Mouse (Mus musculus) frontal cortex, postnatal 14 days (tissue): ENCODE measurements at regions not wholly inside any gene's neighbourhood (a gene's known extent, or its start where the extent isn't known, plus 50 kb on each side); places are given as distances from the start of the nearest gene placed in this dataset.

Experiments used
- DNase-seq, 2 experiments: peaks; one replicate each; pipeline ENCODE4 v3.0.0; 2022; ENCODE audit warnings: low spot score in 2 of 2

DNA sequence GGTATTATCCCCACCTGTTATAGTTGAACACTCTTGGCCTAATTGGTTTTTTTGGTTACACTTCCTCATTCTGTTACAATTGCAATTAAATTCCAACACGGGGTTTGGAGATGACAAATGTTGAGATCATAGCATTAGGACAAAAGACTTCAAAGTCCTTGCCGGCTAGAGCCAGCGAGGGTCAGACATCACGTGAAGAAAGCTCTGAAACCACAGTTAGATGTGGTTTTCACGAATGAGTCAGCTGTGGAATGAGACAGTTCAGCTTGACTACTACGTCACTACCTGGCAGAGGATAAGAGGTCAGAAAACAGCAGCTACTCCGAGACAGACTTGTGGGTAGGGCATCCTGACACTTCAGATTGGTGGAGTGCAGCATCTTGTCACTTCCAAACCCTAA lies 55.5 kb upstream of the Trio start:
- DNase-seq = no peak

DNA sequence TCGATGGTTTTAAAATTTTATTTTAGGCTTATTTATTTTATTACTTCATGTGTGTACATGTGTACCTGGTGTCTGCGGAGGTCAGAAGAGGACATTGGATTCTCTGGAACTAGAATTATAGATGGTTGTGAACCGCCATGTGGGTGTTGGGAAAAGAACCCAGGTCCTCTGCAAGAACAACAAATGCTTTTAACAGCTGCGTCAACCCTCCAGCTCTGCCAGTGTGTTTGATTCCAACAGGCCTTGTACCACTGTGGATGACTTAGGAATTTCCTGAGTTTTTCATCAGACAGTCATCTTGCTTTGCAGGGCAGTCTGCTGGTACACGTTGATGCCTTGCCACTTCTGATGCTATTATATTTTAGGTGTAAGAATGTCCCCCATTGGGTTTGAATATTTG lies 56.8 kb upstream of the Trio start:
- no peak for DNase-seq

DNA sequence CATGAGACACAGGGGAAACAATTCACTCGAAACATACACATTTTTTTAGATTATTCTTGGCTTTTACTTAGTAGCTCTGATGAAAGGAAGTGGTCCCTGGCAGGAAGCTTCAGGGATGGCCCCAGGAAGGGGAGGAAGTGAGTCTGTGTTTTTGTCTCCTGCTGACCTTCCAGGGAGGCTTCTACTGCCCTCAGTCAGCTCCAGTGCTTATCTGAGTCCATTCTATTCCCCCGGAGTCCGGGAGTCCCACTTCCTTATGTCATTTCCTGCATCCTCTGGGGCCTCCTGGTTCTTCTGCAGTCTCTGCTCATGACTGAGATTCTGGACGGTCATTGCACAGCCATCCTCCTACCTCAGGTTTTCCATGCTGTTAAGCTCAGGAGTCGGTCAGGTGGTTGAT lies 80.3 kb upstream of the Trio start:
- DNase-seq = no peak

DNA sequence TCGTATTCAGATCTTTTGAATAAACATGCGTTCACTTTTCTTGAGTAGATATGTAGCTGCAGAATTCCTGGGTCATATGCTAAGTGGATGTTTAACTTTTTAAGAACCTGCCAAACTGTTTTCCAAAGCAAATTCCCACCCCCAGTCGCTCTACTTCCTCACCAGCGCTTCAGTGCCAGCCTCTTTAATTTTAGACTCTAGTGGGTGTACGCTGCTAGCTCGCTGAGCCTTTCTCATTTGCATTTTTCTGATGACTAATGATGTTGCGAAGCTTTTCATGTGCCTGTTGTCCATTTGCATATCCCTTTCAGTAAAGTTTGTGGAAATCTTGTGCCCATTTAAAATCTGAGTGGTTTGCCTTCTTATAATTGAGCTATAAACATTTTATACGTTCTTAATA lies 84.3 kb upstream of the Trio start:
- peak; percentile 36 for DNase-seq

DNA sequence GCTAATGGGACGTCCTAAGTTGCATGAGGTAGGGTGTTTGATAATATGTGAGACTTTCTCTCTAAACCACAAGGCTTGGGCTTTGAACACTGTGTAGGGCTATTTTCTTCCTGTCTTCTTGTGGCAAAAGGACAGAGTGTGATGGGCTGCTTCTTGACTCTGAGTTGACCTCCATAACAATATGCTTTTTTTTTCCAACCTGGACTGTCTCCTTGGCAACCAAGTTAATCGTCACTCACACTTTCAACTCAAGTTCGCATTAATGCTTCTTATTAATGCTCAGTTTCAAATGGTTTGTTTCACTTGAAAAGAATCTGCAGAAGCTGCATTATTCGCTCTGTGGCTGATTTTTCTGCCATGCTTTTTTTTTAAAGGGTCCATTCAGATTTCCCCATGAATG lies 87.8 kb upstream of the Trio start:
- no peak for DNase-seq

DNA sequence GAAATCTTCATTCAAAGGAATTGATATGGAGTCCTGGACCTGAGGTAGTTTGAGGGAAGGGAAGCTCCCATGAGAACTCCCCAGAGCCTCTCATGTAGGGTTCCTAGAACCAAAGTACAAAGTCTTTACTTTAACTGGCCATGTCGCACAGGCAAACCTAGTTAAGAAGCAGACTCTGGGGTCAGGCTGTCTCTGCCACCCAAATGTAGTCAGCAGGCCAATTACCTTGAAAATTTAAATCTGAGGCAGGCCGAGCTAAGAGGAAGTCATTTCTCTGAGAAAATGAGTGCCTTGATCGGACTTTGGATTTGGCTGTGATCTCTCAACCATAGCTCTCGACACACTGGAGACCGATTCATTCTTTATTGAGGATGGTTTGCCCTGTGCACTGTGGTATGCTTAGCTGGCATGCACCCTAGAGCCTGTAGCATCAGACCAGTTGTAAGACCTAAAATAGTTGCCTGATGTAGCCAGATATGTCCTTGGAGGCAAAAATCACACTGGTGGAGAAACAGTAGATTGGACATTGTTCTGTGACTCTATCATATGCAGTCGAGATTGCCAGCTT lies 88.6 kb upstream of the Trio start:
- no peak for DNase-seq

DNA sequence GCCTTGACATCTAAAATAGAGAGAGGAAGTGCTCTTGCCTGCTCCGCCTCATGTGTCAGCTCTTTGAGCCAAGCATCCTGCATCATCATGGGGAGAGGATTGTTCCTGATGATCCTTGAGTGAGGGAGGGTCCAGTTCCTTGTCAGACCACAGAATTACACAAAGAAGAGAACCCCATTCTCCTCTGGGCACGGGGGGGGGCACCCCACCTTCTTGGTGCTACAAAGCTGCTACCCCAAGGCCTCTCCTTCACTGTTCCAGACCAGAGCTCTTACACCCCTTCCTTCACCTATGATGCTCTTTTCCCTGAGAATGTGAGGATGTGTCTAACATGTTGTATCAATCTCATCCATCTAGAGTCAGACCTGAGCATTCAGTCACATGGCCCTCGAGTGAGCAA lies 76.7 kb upstream of the Dnah5 start:
- no peak for DNase-seq

DNA sequence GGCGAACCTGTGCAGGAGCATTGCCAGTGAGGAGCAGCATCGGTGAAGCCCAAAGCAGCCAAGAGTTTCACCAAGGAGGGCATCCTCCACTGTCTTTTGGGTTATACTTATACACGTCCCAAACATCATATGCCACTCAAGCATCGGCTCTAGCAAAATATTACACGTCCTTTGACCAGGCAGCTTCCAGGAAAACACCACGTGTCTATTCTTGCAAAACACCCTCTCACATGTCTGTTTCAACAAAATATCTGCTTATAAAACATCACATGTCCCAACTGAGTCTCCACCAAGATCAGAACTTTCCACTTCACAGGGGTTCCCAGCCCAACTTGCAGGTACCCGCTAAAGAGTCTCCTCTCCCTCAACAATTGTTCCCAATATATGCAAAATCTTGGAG lies 74.0 kb upstream of the Dnah5 start:
- DNase-seq = no peak

DNA sequence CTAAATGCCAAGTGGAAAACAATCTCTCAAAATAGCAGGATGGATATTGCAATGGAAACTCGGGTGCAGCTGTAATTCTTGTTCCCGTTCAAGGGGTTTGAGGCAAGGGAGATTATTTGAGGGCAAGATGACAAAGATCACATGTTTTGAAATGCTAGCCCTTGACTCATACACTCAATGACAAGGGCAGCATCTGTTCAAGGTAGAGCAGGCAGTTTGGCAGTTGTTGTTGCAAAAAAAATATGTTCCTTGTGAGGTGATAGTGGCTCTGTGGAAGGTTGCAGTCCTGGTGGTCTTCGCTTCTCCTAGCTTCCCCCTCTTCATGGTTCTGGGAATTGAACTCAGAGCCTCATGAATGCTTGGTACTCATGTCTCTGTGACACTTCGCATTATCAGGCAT lies 72.0 kb upstream of the Dnah5 start:
- DNase-seq = no peak

DNA sequence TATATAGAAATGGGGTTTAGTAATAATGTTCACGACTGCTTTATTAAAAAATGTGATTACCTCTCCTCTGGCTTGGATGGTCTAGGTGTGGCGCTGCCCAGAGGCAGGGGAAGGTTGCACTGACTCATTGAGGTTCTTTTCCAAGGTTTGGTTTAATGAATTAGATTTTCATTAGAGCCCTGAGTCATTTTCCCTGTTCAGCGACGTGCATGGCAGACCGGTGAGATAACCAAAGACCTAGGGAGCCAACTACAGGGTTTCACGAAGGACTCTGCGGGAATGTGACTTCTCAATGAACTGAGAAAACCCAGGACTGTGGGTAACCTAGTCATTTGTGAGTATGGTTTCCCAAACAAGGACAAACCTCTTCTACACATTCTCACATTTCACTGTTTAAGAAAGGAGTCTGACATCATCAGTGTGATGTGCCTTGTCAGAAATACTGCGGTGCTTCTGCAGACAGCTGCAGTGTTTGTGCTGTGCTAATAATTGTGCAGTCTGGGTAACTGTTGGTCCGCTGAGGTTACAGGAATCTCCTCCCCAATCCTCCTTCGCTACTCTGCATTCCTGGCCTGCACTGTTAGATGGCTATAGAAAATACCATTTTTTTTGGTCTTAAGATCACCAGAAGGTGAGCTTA lies 70.3 kb upstream of the Dnah5 start:
- DNase-seq = no peak

DNA sequence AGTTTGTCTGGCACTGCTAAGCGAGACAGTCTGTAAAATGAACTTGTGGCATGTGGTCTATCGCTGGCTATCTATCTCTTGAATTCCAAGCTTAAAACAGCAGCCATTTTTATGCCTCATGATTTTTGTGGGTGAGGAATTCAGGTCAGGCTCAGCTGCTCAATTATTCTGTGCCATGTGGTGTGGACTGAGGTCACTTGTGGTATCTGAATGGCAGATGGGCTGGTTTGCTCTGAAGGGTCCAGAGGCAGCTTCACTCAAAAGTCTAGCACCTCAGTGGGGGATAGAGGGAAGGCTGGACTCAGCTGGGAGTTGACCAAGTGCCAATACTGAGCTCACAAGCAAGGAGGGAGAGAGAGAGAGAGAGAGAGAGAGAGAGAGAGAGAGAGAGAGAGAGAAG lies 69.3 kb upstream of the Dnah5 start:
- no peak for DNase-seq

DNA sequence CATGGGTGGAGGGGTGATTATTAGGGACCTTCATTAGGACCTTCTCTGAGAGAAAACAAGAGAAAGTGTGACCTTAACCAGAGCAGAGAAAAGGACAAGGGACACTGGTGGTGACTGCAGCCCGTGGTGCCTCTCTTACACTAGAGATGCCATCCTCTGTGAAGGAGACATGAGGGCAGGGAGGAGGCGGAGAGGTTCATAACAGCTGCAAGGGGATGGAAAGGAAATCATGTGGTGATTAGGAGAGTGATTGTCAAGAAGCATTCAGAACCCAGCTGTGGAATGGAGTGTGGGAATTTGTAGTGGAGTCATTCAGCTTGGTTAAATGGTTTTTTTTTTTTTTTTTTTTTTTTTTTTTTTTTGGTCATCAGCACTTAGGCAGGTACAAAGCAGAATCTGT lies 64.7 kb upstream of the Dnah5 start:
- no peak for DNase-seq

DNA sequence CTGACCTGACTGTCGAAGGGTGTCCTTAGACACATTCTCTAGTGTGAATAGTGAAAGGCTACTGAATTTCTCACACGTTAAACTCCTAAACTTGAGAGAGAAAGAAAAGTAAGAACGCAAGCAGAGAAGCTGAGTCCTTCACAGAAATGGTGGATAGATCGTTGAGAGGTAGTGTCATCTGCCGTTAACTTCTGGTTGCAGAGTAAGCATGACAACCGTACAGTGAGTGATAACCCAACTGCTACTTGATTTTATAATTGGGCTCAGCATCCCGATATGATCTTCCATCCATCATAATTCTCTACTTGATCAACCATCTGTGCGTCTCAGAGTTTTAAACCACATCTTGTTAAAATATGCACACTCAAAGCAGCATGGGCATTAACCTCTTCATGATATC lies 63.3 kb upstream of the Dnah5 start:
- DNase-seq = no peak

DNA sequence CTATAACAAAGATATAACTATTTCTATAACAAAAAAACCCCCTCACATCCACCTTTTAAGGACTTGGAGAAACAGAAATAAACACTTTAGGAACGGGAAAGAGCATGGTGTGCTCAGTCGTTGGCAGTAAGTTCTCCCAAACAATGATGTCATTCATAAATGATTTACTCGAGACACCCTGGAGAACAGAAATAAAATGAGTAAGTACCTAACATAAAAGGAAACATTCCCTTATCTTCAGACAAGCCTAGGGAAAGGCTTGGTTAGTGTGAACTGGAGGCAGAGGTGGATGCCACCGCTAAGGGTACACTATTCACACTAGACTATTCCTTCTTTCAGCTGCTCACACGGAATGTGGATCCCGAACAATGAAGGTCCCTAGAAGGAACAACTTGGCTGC lies 62.2 kb upstream of the Dnah5 start:
- DNase-seq = no peak

DNA sequence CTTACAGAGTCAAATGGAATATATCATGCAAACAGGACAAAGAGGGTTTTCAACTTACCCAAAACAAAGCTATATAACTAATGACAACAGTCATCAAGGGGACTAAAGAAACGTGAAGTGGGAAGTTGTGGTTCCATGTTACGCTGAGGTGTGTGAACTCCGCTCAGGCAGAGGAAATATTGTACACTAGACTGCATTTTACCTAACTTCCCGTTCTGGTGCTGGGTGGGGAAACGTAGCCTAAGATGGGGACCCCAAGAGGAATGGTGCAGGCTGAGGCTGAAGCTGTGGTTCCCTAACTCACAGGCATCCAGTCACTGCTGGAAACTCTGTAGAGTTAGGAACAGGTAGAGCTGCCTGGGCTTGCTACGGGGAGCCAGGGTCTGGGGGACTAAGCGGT lies 59.3 kb upstream of the Dnah5 start:
- no peak for DNase-seq

DNA sequence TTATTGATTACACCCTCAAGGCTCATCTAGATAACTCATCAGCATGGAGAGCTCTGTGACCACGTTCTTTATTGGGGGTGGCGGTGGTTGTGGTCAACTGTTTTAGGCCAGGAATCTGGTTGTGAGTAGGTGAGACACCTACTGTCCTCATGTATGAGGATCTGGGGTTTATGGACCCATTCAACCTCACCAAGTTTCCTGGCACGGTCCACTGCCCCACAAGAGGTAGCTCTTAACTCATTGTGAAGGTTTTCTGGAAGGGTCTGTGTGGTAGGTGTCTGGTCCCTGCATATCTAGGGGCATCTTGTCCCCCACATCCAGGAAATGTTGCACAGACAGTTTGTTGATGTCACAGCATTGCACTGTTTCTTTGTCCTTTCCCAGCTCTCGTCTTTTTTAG lies 58.7 kb upstream of the Dnah5 start:
- no peak for DNase-seq

DNA sequence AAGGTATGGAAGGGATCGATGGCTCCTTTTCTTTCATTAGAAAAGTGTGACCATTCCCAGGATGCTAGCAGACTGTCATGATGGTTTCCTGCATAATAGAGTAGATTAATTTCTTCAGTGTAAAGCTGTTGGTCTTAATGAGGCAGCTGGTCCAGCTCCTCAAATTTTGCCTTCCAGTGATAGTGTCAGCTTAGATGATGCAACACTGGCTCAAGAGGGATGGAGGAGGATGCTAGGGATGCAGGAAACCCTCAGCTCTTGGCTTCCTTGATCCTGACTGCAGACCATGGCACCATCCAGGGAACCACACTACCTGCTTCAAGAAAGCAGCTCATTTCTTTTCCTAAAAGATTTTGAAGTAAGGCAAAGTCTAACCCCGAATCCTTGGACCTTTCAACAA lies 51.9 kb upstream of the Dnah5 start:
- DNase-seq = no peak
